Mouse (Mus musculus) kidney, postnatal 36 days (tissue): ENCODE results near the gene Prdm15.

ENCODE experiments used
- DNase-seq, 2 experiments: peaks; one replicate each; pipeline ENCODE4 v3.0.0; 2021 to 2022; ENCODE audit warnings: mixed read lengths in 2 of 2

The Prdm15 gene

GRCm38 (mm10) chr16:97817414-97817813 lies 34.2 kb downstream of the Prdm15 start:
- no peak for DNase-seq

- DNase-seq = peak in 1 of 2 experiments; percentile 25
Observed at GRCm38 (mm10) chr16:97815269-97815668, 36.4 kb downstream of the Prdm15 start.

GRCm38 (mm10) chr16:97814060-97814459 lies 37.6 kb downstream of the Prdm15 start:
- no peak for DNase-seq

- DNase-seq = no peak
Observed at GRCm38 (mm10) chr16:97808881-97809280, 42.8 kb downstream of the Prdm15 start.

GRCm38 (mm10) chr16:97805646-97806045 lies 46.0 kb downstream of the Prdm15 start:
- DNase-seq = no peak

GRCm38 (mm10) chr16:97804680-97805547 lies 46.7 kb downstream of the Prdm15 start:
- DNase-seq = peak; percentile 85 to 96

GRCm38 (mm10) chr16:97797950-97798869 lies 53.4 kb downstream of the Prdm15 start:
- DNase-seq = no peak

- no peak for DNase-seq
Observed at GRCm38 (mm10) chr16:97797212-97797611, 54.4 kb downstream of the Prdm15 start.

GRCm38 (mm10) chr16:97794256-97794655 lies 57.4 kb downstream of the Prdm15 start:
- DNase-seq = no peak

- DNase-seq = no peak
Observed at GRCm38 (mm10) chr16:97783057-97783456, 68.6 kb downstream of the Prdm15 start.

GRCm38 (mm10) chr16:97778353-97779025 lies 73.2 kb downstream of the Prdm15 start:
- DNase-seq = peak; percentile 79 to 93

GRCm38 (mm10) chr16:97766501-97766900 lies 85.1 kb downstream of the Prdm15 start:
- DNase-seq = no peak

- no peak for DNase-seq
Observed at GRCm38 (mm10) chr16:97764626-97765025, 87.0 kb downstream of the Prdm15 start.

GRCm38 (mm10) chr16:97763990-97764340 lies 87.7 kb downstream of the Prdm15 start:
- peak in 1 of 2 experiments; percentile 23 for DNase-seq

GRCm38 (mm10) chr16:97763061-97763989 lies 88.3 kb downstream of the Prdm15 start, which contains the start of gene Ripk4:
Gene Ripk4 (minus strand): TSS chr16:97763787.
- peak; percentile 86 to 93 for DNase-seq

- peak; percentile 24 to 32 for DNase-seq
Observed at GRCm38 (mm10) chr16:97761782-97762181, 89.9 kb downstream of the Prdm15 start.

- no peak for DNase-seq
Observed at GRCm38 (mm10) chr16:97759681-97760080, 92.0 kb downstream of the Prdm15 start.

- peak; percentile 78 to 92 for DNase-seq
Observed at GRCm38 (mm10) chr16:97758288-97758687, 93.4 kb downstream of the Prdm15 start.

- peak; percentile 31 to 47 for DNase-seq
Observed at GRCm38 (mm10) chr16:97756460-97756859, 95.2 kb downstream of the Prdm15 start.

- no peak for DNase-seq
Observed at GRCm38 (mm10) chr16:97752316-97752941, 99.2 kb downstream of the Prdm15 start.

GRCm38 (mm10) chr16:97751884-97752283 lies 99.8 kb downstream of the Prdm15 start:
- peak; percentile 78 to 91 for DNase-seq
